Mouse (Mus musculus) neural tube, embryonic 13.5 days (tissue): ENCODE data around the gene Yjefn3. TPM values are rescaled to one million over a fixed set of nuclear protein-coding genes. Genes with fewer than 3 reads are reported as not detected.

Experiments
- ATAC-seq: fragments of 200-750 bp; cut with Nextera tagmentation; 2 replicates; pipeline ENCODE4 v1.8.0; 2017; ENCODE audit warnings: low read depth, mild to moderate bottlenecking, moderate TSS enrichment, moderate library complexity
- H3K27ac ChIP-seq: fragments of 300-500 bp; sonication (generic); replicated peaks from 2 replicates; pipeline ENCODE4 v1.5.1; 2015; ENCODE audit warnings: moderate library complexity, mild to moderate bottlenecking, inconsistent platforms
- H3K27me3 ChIP-seq: fragments of 300-500 bp; sonication (generic); 2 replicates; pipeline ENCODE4 v1.6.1; 2015; ENCODE audit warnings: mild to moderate bottlenecking, inconsistent platforms
- H3K36me3 ChIP-seq: fragments of 300-500 bp; sonication (generic); 2 replicates; pipeline ENCODE4 v1.6.1; 2015; ENCODE audit warnings: mild to moderate bottlenecking, inconsistent platforms
- H3K4me1 ChIP-seq: fragments of 300-500 bp; sonication (generic); replicated peaks from 2 replicates; pipeline ENCODE4 v1.6.1; 2015; ENCODE audit warnings: inconsistent platforms
- H3K4me2 ChIP-seq: fragments of 300-500 bp; sonication (generic); 2 replicates; pipeline ENCODE4 v1.6.1; 2015; ENCODE audit warnings: inconsistent platforms, mild to moderate bottlenecking, moderate library complexity
- H3K4me3 ChIP-seq: fragments of 300-500 bp; sonication (generic); 2 replicates; pipeline ENCODE4 v1.5.1; 2015; ENCODE audit warnings: mild to moderate bottlenecking, inconsistent platforms
- H3K9ac ChIP-seq: fragments of 300-500 bp; sonication (generic); 2 replicates; pipeline ENCODE4 v1.6.1; 2015; ENCODE audit warnings: moderate library complexity, mild to moderate bottlenecking, inconsistent platforms
- H3K9me3 ChIP-seq: fragments of 300-500 bp; sonication (generic); 2 replicates; pipeline ENCODE4 v1.6.1; 2016; ENCODE audit warnings: inconsistent platforms
- WGBS: fragments of 180-500 bp; shearing (Covaris S2); methylation state at CpG from one replicate; pipeline ENCODE4 v1.1.7; 2015; 5-methylcytosine and 5-hydroxymethylcytosine counted together
- polyA plus RNA-seq: library from polyadenylated mRNA; unstranded; fragments of >200 nt; fragmentation: Nextera tagmentation; extraction: Ambion mirVana; gene quantifications from 2 replicates; pipeline ENCODE4 v1.2.1, GENCODE M21; 2015

Yjefn3 gene
- polyA plus RNA-seq, 1 experiment from 2014 or later, result 12.1 TPM

- no peak overlapping the region for H3K27ac ChIP-seq
- no peak overlapping the region for H3K9ac ChIP-seq
Observed at GRCm38 (mm10) chr8:69926901-69927300, 24.4 kb upstream of the Yjefn3 start.

GRCm38 (mm10) chr8:69923986-69924385, 21.5 kb upstream of the Yjefn3 start:
- Histone ChIP-seq H3K27ac (no peak overlapping the region), H3K4me2 (no peak overlapping the region), H3K36me3 (no peaks in the 10 kb centered on the region), H3K9me3 (no peaks in the 10 kb centered on the region), H3K4me3 (no peak overlapping the region), H3K9ac (no peak overlapping the region), H3K4me1 (peaks cover 22% of the 10 kb centered on the region), H3K27me3 (no peaks in the 10 kb centered on the region)
- ATAC-seq, result no peak
- WGBS, result 88% methylated on average over 1 of the region's 1 CpGs

More at GRCm38 (mm10) chr8:69926901-69927300, 24.4 kb upstream of the Yjefn3 start:
- Histone ChIP-seq H3K27me3 (no peaks in the 10 kb centered on the region), H3K4me1 (no peaks in the 10 kb centered on the region; the same call in 1 of the 2 replicates), H3K4me3 (no peak overlapping the region), H3K4me2 (no peak overlapping the region), H3K9me3 (no peaks in the 10 kb centered on the region), H3K36me3 (no peaks in the 10 kb centered on the region)
- no peak for ATAC-seq

GRCm38 (mm10) chr8:69921141-69921540, 18.6 kb upstream of the Yjefn3 start:
- Histone ChIP-seq H3K4me3 (no peak overlapping the region), H3K4me2 (no peak overlapping the region), H3K36me3 (peaks cover 17% of the 10 kb centered on the region), H3K27ac (peak overlapping the region; percentile 78), H3K9ac (peak overlapping the region; percentile 55; the same call in 1 of the 2 replicates), H3K4me1 (peaks cover 22% of the 10 kb centered on the region), H3K27me3 (no peaks in the 10 kb centered on the region), H3K9me3 (no peaks in the 10 kb centered on the region)
- no peak for ATAC-seq
- WGBS, result 84% methylated on average over 2 of the region's 2 CpGs

- Histone ChIP-seq H3K4me3 (no peak overlapping the region), H3K36me3 (peaks cover 28% of the 10 kb centered on the region), H3K9me3 (no peaks in the 10 kb centered on the region), H3K4me2 (peak overlapping the region; percentile 15), H3K27me3 (no peaks in the 10 kb centered on the region), H3K27ac (peak overlapping the region; percentile 78), H3K4me1 (peaks cover 22% of the 10 kb centered on the region), H3K9ac (peak overlapping the region; percentile 55)
- WGBS, result 48% methylated on average over 11 of the region's 11 CpGs
- peak; percentile 69 for ATAC-seq
Observed at GRCm38 (mm10) chr8:69919876-69920662, 17.6 kb upstream of the Yjefn3 start.

GRCm38 (mm10) chr8:69919010-69919409, 16.5 kb upstream of the Yjefn3 start:
- 48% methylated on average over 1 of the region's 1 CpGs for WGBS
- H3K36me3 ChIP-seq, result peaks cover 38% of the 10 kb centered on the region
- ATAC-seq, result peak; percentile 62
- H3K27ac ChIP-seq, result no peak overlapping the region; the same call in 1 of the 2 replicates
- H3K27me3 ChIP-seq, result no peaks in the 10 kb centered on the region
- no peak overlapping the region for H3K4me3 ChIP-seq
- H3K9me3 ChIP-seq, result no peaks in the 10 kb centered on the region
- H3K4me1 ChIP-seq, result peaks cover 22% of the 10 kb centered on the region
- no peak overlapping the region for H3K4me2 ChIP-seq
- H3K9ac ChIP-seq, result no peak overlapping the region

GRCm38 (mm10) chr8:69918506-69918905, 16.0 kb upstream of the Yjefn3 start:
- Histone ChIP-seq H3K9ac (no peak overlapping the region), H3K4me3 (no peak overlapping the region), H3K36me3 (peaks cover 43% of the 10 kb centered on the region), H3K27me3 (no peaks in the 10 kb centered on the region), H3K4me1 (peaks cover 22% of the 10 kb centered on the region), H3K4me2 (no peak overlapping the region), H3K27ac (no peak overlapping the region), H3K9me3 (no peaks in the 10 kb centered on the region)
- ATAC-seq, result 0 out of 2 replicates have a peak, but pooled peaks have one; percentile 2

GRCm38 (mm10) chr8:69915748-69916147, 13.2 kb upstream of the Yjefn3 start:
- peaks cover 14% of the 10 kb centered on the region for H3K4me1 ChIP-seq
- ATAC-seq, result no peak
- no peaks in the 10 kb centered on the region for H3K9me3 ChIP-seq
- no peak overlapping the region for H3K4me3 ChIP-seq
- 58% methylated on average over 5 of the region's 5 CpGs for WGBS
- H3K4me2 ChIP-seq, result no peak overlapping the region
- H3K27ac ChIP-seq, result no peak overlapping the region
- no peaks in the 10 kb centered on the region for H3K27me3 ChIP-seq
- peaks cover 71% of the 10 kb centered on the region for H3K36me3 ChIP-seq
- 0 out of 2 replicates have a peak overlapping the region, but pooled peaks have one; percentile 22 for H3K9ac ChIP-seq

GRCm38 (mm10) chr8:69914526-69914925, 12.0 kb upstream of the Yjefn3 start:
- Histone ChIP-seq H3K27ac (no peak overlapping the region), H3K9me3 (no peaks in the 10 kb centered on the region), H3K36me3 (peaks cover 83% of the 10 kb centered on the region), H3K4me3 (no peak overlapping the region), H3K4me1 (0 out of 2 replicates have a peak, but pooled peaks cover 3% of the 10 kb centered on the region), H3K9ac (no peak overlapping the region), H3K27me3 (no peaks in the 10 kb centered on the region), H3K4me2 (no peak overlapping the region)
- ATAC-seq, result no peak
- WGBS, result 91% methylated on average over 4 of the region's 4 CpGs

- Histone ChIP-seq H3K9me3 (no peaks in the 10 kb centered on the region), H3K4me1 (no peaks in the 10 kb centered on the region), H3K27me3 (no peaks in the 10 kb centered on the region), H3K27ac (no peak overlapping the region), H3K9ac (no peak overlapping the region), H3K4me2 (no peak overlapping the region), H3K4me3 (no peak overlapping the region), H3K36me3 (peaks cover 99% of the 10 kb centered on the region)
- ATAC-seq, result no peak
- WGBS, result 89% methylated on average over 12 of the region's 12 CpGs
Observed at GRCm38 (mm10) chr8:69912478-69913074, 10.1 kb upstream of the Yjefn3 start.

GRCm38 (mm10) chr8:69911917-69912316, 9.4 kb upstream of the Yjefn3 start:
- H3K9ac ChIP-seq, result no peak overlapping the region
- no peak overlapping the region for H3K4me3 ChIP-seq
- no peaks in the 10 kb centered on the region for H3K27me3 ChIP-seq
- no peak overlapping the region for H3K27ac ChIP-seq
- no peaks in the 10 kb centered on the region for H3K9me3 ChIP-seq
- no peak overlapping the region for H3K4me2 ChIP-seq
- ATAC-seq, result no peak
- no peaks in the 10 kb centered on the region for H3K4me1 ChIP-seq
- WGBS, result 90% methylated on average over 13 of the region's 13 CpGs
- peaks cover 97% of the 10 kb centered on the region for H3K36me3 ChIP-seq

GRCm38 (mm10) chr8:69907106-69907505, 4.6 kb upstream of the Yjefn3 start:
- no peak for ATAC-seq
- H3K27ac ChIP-seq, result no peak overlapping the region
- H3K36me3 ChIP-seq, result peaks cover 49% of the 10 kb centered on the region
- H3K27me3 ChIP-seq, result no peaks in the 10 kb centered on the region
- H3K4me2 ChIP-seq, result no peak overlapping the region
- peaks cover 20% of the 10 kb centered on the region for H3K4me1 ChIP-seq
- WGBS, result 91% methylated on average over 2 of the region's 2 CpGs
- no peak overlapping the region for H3K9ac ChIP-seq
- H3K4me3 ChIP-seq, result no peak overlapping the region
- H3K9me3 ChIP-seq, result no peaks in the 10 kb centered on the region

- H3K4me2 ChIP-seq, result no peak overlapping the region
- no peaks in the 10 kb centered on the region for H3K9me3 ChIP-seq
- H3K4me3 ChIP-seq, result no peak overlapping the region
- WGBS, result 94% methylated on average over 2 of the region's 2 CpGs
- H3K27me3 ChIP-seq, result no peaks in the 10 kb centered on the region
- H3K36me3 ChIP-seq, result peaks cover 40% of the 10 kb centered on the region
- peaks cover 25% of the 10 kb centered on the region for H3K4me1 ChIP-seq
- H3K27ac ChIP-seq, result no peak overlapping the region
- no peak for ATAC-seq
- H3K9ac ChIP-seq, result no peak overlapping the region
Observed at GRCm38 (mm10) chr8:69906260-69906659, 3.7 kb upstream of the Yjefn3 start.
